Mouse (Mus musculus) kidney, postnatal 36 days (tissue): ENCODE data around the gene Ucma.
"Not testable (repeated sequence)": the region's sequence is repeated elsewhere in the genome, so short reads cannot be mapped to it uniquely, and the experiment has no call there.

Source experiments
- DNase-seq, 2 experiments: peaks; one replicate each; pipeline ENCODE4 v3.0.0; 2021 to 2022; ENCODE audit warnings: mixed read lengths in 2 of 2

The Ucma gene

DNA sequence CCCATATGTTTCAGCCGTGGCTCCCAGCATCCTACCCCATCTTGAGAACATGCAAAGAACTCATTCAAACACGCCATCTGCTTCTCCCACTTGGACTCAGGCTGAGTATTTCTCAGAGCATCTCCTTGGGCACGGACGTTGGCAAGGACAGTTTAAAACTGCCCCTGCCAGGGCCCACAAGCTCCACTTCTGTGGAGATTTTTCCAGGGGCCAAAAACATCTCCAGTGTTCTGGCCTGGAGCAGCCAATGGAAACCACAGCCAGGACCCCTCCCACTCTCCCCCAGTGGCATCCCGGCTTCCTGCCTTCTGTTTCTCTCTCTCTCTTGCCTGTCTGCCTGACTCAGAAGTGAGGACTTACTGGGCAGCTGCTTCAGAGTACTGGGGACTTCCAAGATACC, at the start of gene Ucma:
Ucma (plus strand) TSS at position 316 of the 400 bp plus-strand sequence.
- DNase-seq: no peak

- no peak for DNase-seq
Observed at GRCm38 (mm10) chr2:4927391-4927790, 48.5 kb upstream of the Ucma start.

- no peak for DNase-seq
Observed at GRCm38 (mm10) chr2:4929230-4929629, 46.7 kb upstream of the Ucma start.

DNA sequence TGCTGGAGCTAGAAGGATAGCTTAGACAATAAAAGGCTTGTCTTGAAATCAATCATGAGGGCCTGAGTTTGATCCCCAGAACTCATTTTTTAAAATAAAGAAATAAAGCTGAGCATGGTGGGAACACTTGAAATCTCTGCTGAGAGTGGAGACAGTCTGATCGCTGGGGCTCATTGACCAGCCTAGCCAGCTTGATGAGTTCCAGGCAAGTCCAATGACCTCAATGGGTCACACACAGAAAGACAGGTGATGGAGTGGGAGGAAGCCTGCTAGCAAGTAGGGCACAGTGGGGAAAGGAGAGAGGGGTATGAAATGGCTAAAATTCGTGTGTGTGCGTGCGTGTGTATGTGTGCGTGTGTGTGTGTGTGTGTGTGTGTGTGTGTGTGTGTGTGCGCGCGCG, 41.4 kb upstream of the Ucma start:
- DNase-seq: no peak

DNA sequence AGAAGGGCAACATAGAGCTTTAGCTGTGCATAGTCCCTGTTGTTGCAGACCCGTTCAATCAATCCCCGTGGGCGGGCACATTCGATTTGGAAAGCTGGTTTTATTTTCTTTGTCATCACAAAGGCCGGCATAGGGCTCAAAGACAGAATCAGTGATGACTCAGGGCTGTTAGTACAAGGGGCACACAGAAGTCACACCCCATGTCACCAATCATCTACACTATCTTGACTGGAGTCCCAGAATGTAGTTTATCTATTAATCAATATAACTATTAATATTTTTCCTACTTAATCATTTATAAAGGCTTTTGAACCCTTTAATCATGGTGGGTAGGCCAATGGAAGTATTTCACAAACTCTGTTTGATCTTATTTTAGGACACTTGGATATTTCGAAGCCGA, 38.0 kb upstream of the Ucma start:
- DNase-seq: no peak

- no peak for DNase-seq
Observed at GRCm38 (mm10) chr2:4940861-4941260, 35.1 kb upstream of the Ucma start.

DNA sequence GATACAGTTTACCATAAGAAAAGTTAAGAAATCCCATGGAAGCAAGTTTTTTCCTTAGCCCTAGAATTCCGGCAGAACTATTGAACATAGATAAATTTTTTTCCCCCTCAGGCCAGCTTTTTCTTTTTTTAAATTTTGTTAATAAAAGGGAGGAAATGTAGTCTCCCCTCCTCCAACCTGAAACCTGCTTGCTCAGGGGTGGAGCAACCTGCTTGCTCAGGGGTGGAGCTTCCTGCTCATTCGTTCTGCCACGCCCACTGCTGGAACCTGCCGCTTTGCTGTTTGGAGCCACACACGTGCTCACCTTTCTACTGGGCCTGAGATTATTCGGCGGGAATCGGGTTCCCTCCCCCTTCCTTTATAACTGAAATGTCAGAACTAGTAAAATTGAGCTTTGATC, 26.2 kb upstream of the Ucma start:
- not testable (repeated sequence) for DNase-seq

DNA sequence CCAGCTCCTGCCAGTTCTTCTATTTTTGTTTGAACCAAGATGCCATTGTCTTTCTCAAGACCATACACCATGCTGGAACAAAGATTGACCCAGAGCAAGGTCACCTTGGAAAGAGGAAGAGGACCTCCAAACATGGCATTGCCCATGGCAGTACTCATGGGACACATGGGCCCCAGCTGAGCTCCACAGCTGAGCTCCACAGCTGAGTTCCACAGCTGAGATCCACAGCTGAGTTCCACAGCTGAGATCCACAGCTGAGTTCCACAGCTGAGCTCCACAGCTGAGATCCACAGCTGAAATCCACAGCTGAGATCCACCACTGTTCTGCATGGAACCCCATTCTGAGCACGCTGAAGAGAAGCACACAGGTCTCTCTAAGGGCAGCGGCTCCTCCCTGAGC, 24.9 kb upstream of the Ucma start:
- DNase-seq: no peak

DNA sequence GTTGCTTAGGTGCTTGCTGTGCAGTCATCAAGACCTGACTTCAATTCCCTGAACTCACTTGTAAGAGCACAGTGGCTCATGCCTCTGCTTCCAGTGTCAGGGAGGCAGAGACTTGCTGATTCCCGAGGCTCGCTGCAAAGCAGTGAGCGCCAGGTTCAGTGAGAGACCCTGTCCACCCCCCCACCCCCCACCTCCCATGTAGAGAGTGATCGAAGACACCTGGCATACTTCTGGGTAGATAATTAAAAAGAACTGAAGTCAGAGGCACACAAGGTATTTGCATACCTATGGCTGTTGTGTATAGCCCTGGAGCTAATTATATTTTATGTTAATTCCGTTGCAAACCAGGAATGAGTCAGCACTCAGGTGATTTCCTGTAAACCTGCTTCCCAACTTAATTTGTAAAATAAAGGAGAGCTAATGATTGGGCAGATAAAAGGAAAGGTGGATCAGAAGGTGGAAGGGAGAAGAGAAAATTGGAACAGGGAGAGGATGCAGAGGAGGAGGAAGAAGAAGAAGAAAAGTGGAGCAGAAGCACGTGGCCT, 21.6 kb upstream of the Ucma start:
- DNase-seq: no peak

GRCm38 (mm10) chr2:4958039-4958438, 17.9 kb upstream of the Ucma start:
- DNase-seq: no peak

- DNase-seq: no peak
Observed at GRCm38 (mm10) chr2:4967806-4968205, 8.1 kb upstream of the Ucma start.

DNA sequence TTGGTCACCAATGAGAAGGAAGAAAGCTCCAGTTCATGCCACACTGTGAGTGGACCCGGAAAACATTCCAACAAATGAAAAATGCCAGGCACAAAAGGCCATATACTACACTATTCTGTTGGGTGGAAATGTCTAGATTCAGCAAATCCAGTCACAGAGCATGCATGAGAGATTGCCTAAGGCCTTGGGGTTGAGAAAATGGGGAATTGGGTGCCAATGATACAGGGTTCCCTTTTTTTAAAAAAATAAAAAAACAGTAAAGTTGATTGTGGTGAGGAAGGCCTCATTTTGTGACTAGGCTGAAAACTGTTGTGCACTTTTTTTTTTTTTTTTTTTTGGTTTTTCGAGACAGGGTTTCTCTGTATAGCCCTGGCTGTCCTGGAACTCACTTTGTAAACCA, 6.8 kb upstream of the Ucma start:
- no peak for DNase-seq

DNA sequence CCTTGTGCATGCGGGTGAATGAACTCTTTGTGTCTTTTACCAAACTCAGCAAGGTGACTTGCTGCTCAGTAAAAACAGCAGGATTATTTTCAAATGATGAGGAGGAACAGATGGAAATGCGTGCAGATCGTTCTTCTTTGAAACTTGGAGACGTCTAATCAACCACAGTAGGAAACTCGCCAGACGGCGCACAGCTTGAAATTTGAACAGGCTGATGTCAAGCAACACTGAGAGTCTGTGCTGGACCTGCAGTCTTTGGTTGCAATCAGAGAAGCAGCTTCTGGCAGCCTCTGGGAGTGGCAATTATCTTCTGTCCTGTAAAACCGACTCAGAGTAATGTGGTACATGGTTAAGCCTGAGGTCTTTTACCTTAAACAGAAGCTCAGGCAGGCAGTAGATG, 2.2 kb downstream of the Ucma start:
- no peak for DNase-seq

GRCm38 (mm10) chr2:4983987-4984386, 8.1 kb downstream of the Ucma start:
- DNase-seq: no peak

DNA sequence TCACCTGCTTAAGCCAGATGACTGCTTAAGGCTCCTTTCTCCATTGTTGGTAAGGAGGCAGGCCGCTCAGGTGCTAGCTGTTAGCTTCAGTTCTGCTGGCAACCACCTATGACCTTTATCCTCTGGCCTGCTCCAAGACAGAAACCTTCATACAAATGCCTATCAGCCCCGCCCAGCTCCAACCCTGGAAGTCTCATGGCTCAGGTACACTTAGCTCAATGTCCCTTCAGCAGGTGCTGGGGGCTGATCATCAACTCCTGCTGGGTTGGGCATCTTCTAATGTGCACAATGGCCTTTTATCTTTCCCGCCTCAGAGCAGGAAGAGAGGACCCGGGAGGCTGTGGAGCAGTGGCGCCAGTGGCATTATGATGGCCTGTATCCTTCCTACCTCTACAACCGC, 9.1 kb downstream of the Ucma start:
- no peak for DNase-seq

- no peak for DNase-seq
Observed at GRCm38 (mm10) chr2:4986798-4987197, 10.9 kb downstream of the Ucma start.

- DNase-seq: no peak
Observed at GRCm38 (mm10) chr2:4987388-4988180, 11.7 kb downstream of the Ucma start.

GRCm38 (mm10) chr2:4988826-4989424, 13.0 kb downstream of the Ucma start:
- DNase-seq: peak in 1 of 2 experiments; percentile 40

- DNase-seq: no peak
Observed at GRCm38 (mm10) chr2:4993584-4993983, 17.7 kb downstream of the Ucma start.

- peak; percentile 40 to 49 for DNase-seq
Observed at GRCm38 (mm10) chr2:4994436-4994835, 18.5 kb downstream of the Ucma start.

DNA sequence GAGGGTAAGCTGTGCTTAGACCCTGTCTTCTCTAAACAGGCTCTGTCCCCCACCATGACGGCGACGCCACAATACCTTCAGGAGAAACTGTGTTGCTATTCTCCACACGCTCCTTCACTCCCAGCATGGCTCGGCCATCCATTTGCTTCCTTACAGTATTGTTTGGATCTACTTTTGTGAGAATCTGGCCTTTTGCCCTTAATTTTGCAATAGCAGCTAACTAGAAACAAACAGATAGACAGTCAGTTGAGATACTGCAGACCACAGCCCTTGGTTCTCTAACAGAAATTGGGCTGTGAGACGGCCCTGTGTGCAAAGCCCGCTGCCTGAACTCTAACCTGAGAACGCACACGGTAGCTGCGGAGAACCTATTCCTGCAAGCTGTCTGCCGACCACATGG, 19.7 kb downstream of the Ucma start:
- no peak for DNase-seq

- DNase-seq: peak; percentile 75 to 80
Observed at GRCm38 (mm10) chr2:4996421-4996824, 20.5 kb downstream of the Ucma start.

- DNase-seq: peak; percentile 42 to 57
Observed at GRCm38 (mm10) chr2:4998905-4999304, 23.0 kb downstream of the Ucma start.

- no peak for DNase-seq
Observed at GRCm38 (mm10) chr2:5001266-5001665, 25.3 kb downstream of the Ucma start.
